Mouse (Mus musculus): ENCODE measurements around the gene Gmcl1. TPM values are rescaled to one million over a fixed set of nuclear protein-coding genes. Genes with fewer than 3 reads are reported as not detected.

Gene Gmcl1
- total and polyA plus RNA-seq, 2 experiments from 2014 or later = 5.1 to 7.0 TPM

DNA sequence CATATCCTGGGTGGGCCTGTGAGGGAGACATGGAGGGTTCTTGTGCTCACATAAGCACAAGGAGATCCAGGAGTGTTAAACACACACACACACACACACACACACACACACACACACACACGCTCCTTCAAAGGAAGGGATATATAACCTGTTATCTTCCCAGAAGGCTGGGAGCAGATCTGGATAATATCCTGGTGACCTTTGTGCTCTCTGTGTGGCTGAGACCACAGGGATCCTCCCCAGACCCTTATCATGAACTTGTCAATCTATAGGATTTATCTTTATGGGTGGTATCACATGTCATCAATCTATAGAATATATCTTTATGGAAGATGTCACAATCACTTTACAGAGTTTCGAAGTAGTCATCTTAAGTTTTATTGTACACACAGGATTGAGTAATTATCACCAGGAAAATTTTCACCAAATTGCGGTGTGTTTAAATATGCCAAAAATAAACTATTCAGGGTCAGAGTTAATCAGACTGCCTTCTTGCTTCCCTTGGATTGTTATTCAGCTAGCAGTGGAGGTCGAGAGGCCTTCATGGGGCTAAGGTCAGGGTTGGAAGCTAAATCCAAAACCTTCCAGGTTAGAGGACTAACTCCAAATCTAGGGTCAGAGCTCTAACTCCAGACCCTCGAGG is 19.8 kb upstream of the Gmcl1 start:
- TF ChIP-seq CTCF (IDR thresholded peaks at IDR 0.05; ENCODE audit: low read depth) (no peak), EP300 (IDR thresholded peaks at IDR 0.05; ENCODE audit: low read depth) (no peak)
- DNase-seq (ENCODE audit: low spot score) (no peak), ATAC-seq (ENCODE audit: insufficient read depth, low read depth) (no peak)
- Histone ChIP-seq H3K27me3 (ENCODE audit: control insufficient read depth, insufficient read depth, low read length) (no peaks in the 10 kb centered on the region), H3K4me3 (ENCODE audit: low read depth, low read length) (no peak overlapping the region), H3K4me1 (ENCODE audit: control insufficient read depth, insufficient read depth) (no peaks in the 10 kb centered on the region), H3K9me3 (replicated peaks; ENCODE audit: control insufficient read depth, low read length) (no peaks in the 10 kb centered on the region), H3K27ac (ENCODE audit: low read depth) (no peak overlapping the region), H3K4me2 (ENCODE audit: low read depth, low read length) (no peak overlapping the region), H3K9ac (replicated peaks; ENCODE audit: low read depth, low read length) (no peak overlapping the region), H3K36me3 (replicated peaks; ENCODE audit: control insufficient read depth, insufficient read depth, low read length) (peaks cover 25% of the 10 kb centered on the region)
- 76% methylated on average over 5 of the region's 5 CpGs for WGBS

GRCm38 (mm10) chr6:86750961-86751360 is 17.8 kb upstream of the Gmcl1 start:
- Histone ChIP-seq H3K27ac (ENCODE audit: low read depth) (no peak overlapping the region), H3K36me3 (replicated peaks; ENCODE audit: control insufficient read depth, insufficient read depth, low read length) (peaks cover 24% of the 10 kb centered on the region), H3K4me2 (ENCODE audit: low read depth, low read length) (no peak overlapping the region), H3K9ac (replicated peaks; ENCODE audit: low read depth, low read length) (no peak overlapping the region), H3K27me3 (ENCODE audit: control insufficient read depth, insufficient read depth, low read length) (no peaks in the 10 kb centered on the region), H3K9me3 (replicated peaks; ENCODE audit: control insufficient read depth, low read length) (no peaks in the 10 kb centered on the region), H3K4me3 (ENCODE audit: low read depth, low read length) (no peak overlapping the region), H3K4me1 (ENCODE audit: control insufficient read depth, insufficient read depth) (no peaks in the 10 kb centered on the region)
- TF ChIP-seq EP300 (IDR thresholded peaks at IDR 0.05; ENCODE audit: low read depth) = no peak
- TF ChIP-seq CTCF (IDR thresholded peaks at IDR 0.05; ENCODE audit: low read depth) = no peak
- ATAC-seq (ENCODE audit: insufficient read depth, low read depth) (no peak), DNase-seq (ENCODE audit: low spot score) (no peak)
- WGBS = 87% methylated on average over 4 of the region's 4 CpGs

GRCm38 (mm10) chr6:86749817-86750216 is 16.6 kb upstream of the Gmcl1 start:
- TF ChIP-seq EP300 (IDR thresholded peaks at IDR 0.05; ENCODE audit: low read depth) (no peak), CTCF (IDR thresholded peaks at IDR 0.05; ENCODE audit: low read depth) (no peak)
- Histone ChIP-seq H3K4me3 (ENCODE audit: low read depth, low read length) (no peak overlapping the region), H3K4me2 (ENCODE audit: low read depth, low read length) (no peak overlapping the region), H3K9ac (replicated peaks; ENCODE audit: low read depth, low read length) (no peak overlapping the region), H3K27me3 (ENCODE audit: control insufficient read depth, insufficient read depth, low read length) (no peaks in the 10 kb centered on the region), H3K27ac (ENCODE audit: low read depth) (no peak overlapping the region), H3K9me3 (replicated peaks; ENCODE audit: control insufficient read depth, low read length) (no peaks in the 10 kb centered on the region), H3K36me3 (replicated peaks; ENCODE audit: control insufficient read depth, insufficient read depth, low read length) (peaks cover 22% of the 10 kb centered on the region), H3K4me1 (ENCODE audit: control insufficient read depth, insufficient read depth) (no peaks in the 10 kb centered on the region)
- ATAC-seq (ENCODE audit: insufficient read depth, low read depth) (no peak), DNase-seq (ENCODE audit: low spot score) (no peak)
- 56% methylated on average over 4 of the region's 4 CpGs for WGBS

DNA sequence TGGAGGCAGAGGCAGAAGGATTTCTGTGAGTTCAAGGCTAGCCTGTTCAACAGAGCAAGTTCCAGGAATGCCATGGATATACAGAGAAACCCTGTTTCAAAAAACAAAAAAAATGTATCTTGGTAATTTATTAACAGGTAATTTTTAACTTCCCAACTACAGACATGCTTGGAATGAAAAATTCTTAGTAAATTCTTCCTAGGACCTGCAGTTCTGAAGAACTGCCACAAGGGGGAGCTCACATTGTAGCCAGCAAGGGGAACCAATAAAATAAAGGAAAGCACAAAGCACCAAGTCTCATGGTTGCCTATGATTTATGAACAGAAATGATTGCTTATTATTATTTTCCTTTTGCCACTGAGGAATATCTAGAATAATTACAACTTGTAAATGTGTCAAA is 14.0 kb upstream of the Gmcl1 start:
- Histone ChIP-seq H3K9me3 (replicated peaks; ENCODE audit: control insufficient read depth, low read length) (no peaks in the 10 kb centered on the region), H3K4me2 (ENCODE audit: low read depth, low read length) (no peak overlapping the region), H3K27ac (ENCODE audit: low read depth) (no peak overlapping the region), H3K4me1 (ENCODE audit: control insufficient read depth, insufficient read depth) (no peaks in the 10 kb centered on the region), H3K4me3 (ENCODE audit: low read depth, low read length) (no peak overlapping the region), H3K27me3 (ENCODE audit: control insufficient read depth, insufficient read depth, low read length) (no peaks in the 10 kb centered on the region), H3K9ac (replicated peaks; ENCODE audit: low read depth, low read length) (no peak overlapping the region), H3K36me3 (replicated peaks; ENCODE audit: control insufficient read depth, insufficient read depth, low read length) (peaks cover 18% of the 10 kb centered on the region; the same call in 1 of the 2 replicates)
- peak; percentile 59 for DNase-seq (ENCODE audit: low spot score)
- no peak for ATAC-seq (ENCODE audit: insufficient read depth, low read depth)
- TF ChIP-seq CTCF (IDR thresholded peaks at IDR 0.05; ENCODE audit: low read depth) = peak; percentile 86
- TF ChIP-seq EP300 (IDR thresholded peaks at IDR 0.05; ENCODE audit: low read depth) = no peak

- Histone ChIP-seq H3K4me2 (ENCODE audit: low read depth, low read length) (no peak overlapping the region), H3K4me1 (ENCODE audit: control insufficient read depth, insufficient read depth) (no peaks in the 10 kb centered on the region), H3K27me3 (ENCODE audit: control insufficient read depth, insufficient read depth, low read length) (no peaks in the 10 kb centered on the region), H3K9ac (replicated peaks; ENCODE audit: low read depth, low read length) (no peak overlapping the region), H3K36me3 (replicated peaks; ENCODE audit: control insufficient read depth, insufficient read depth, low read length) (peaks cover 4% of the 10 kb centered on the region; the same call in 1 of the 2 replicates), H3K4me3 (ENCODE audit: low read depth, low read length) (no peak overlapping the region), H3K9me3 (replicated peaks; ENCODE audit: control insufficient read depth, low read length) (no peaks in the 10 kb centered on the region), H3K27ac (ENCODE audit: low read depth) (no peak overlapping the region)
- DNase-seq (ENCODE audit: low spot score) = peak; percentile 13
- WGBS = 15% methylated on average over 3 of the region's 3 CpGs
- no peak for ATAC-seq (ENCODE audit: insufficient read depth, low read depth)
- no peak for TF ChIP-seq EP300 (IDR thresholded peaks at IDR 0.05; ENCODE audit: low read depth)
- no peak for TF ChIP-seq CTCF (IDR thresholded peaks at IDR 0.05; ENCODE audit: low read depth)
Observed at GRCm38 (mm10) chr6:86740652-86741051, 7.5 kb upstream of the Gmcl1 start.

DNA sequence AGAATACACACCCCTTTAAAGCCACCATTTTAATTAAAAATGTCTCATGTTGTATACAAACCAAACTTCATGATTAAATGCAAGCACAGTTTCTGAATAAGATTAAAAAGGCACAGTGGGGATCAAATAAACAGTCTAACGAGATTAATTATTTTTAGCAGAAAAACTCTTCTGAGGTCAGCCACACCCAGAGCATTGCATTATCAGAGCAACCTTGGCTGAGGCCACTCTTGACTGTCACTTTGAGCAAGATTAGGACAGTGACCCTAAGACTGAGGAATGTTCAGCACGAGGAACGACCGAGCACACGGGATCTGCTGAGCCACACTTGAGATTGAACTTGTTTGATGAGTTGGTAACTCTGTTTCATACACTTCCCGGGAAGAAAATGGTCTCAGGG is 3.6 kb upstream of the Gmcl1 start:
- no peak overlapping the region for H3K4me3 ChIP-seq (ENCODE audit: low read depth, low read length)
- no peaks in the 10 kb centered on the region for H3K27me3 ChIP-seq (ENCODE audit: control insufficient read depth, insufficient read depth, low read length)
- H3K4me1 ChIP-seq (ENCODE audit: control insufficient read depth, insufficient read depth) = no peaks in the 10 kb centered on the region
- H3K9me3 ChIP-seq (replicated peaks; ENCODE audit: control insufficient read depth, low read length) = no peaks in the 10 kb centered on the region
- no peak overlapping the region for H3K27ac ChIP-seq (ENCODE audit: low read depth)
- DNase-seq (ENCODE audit: low spot score) (no peak), ATAC-seq (ENCODE audit: insufficient read depth, low read depth) (no peak)
- H3K4me2 ChIP-seq (ENCODE audit: low read depth, low read length) = no peak overlapping the region
- H3K9ac ChIP-seq (replicated peaks; ENCODE audit: low read depth, low read length) = no peak overlapping the region
- 23% methylated on average over 6 of the region's 6 CpGs for WGBS
- no peaks in the 10 kb centered on the region for H3K36me3 ChIP-seq (replicated peaks; ENCODE audit: control insufficient read depth, insufficient read depth, low read length)
- TF ChIP-seq CTCF (IDR thresholded peaks at IDR 0.05; ENCODE audit: low read depth) (no peak), EP300 (IDR thresholded peaks at IDR 0.05; ENCODE audit: low read depth) (no peak)

All from heart, postnatal 0 days (tissue).